Mouse (Mus musculus) liver, adult 2 months (tissue): ENCODE measurements at regions not wholly inside any gene's neighbourhood (a gene's known extent, or its start where the extent isn't known, plus 50 kb on each side); places are given as distances from the start of the nearest gene placed in this dataset.
A peak's percentile ranks its signal among the peaks of the same experiment; 100 is the strongest.

Experiments used
- DNase-seq: peaks from one replicate; pipeline ENCODE4 v3.0.0-alpha.2; 2011; ENCODE audit warnings: low read depth, low spot score; ENCODE audit errors: extremely low read depth
- H3K27ac ChIP-seq: fragments of 200-500 bp; replicated peaks from 2 replicates; pipeline ENCODE4 v1.5.1; 2012; ENCODE audit warnings: low read depth, mild to moderate bottlenecking, control low read depth, inconsistent platforms, low read length; ENCODE audit not compliant: insufficient read depth
- H3K27me3 ChIP-seq: fragments of 200-500 bp; 2 replicates; pipeline ENCODE4 v1.6.1; 2012; ENCODE audit warnings: mild to moderate bottlenecking, moderate library complexity, low read length, inconsistent platforms; ENCODE audit not compliant: control insufficient read depth, insufficient read depth
- H3K36me3 ChIP-seq: fragments of 200-500 bp; 2 replicates; pipeline ENCODE4 v1.6.1; 2012; ENCODE audit warnings: low read length, inconsistent platforms; ENCODE audit not compliant: control insufficient read depth, insufficient read depth
- H3K4me1 ChIP-seq: fragments of 200-500 bp; 2 replicates; pipeline ENCODE4 v1.6.1; 2011; ENCODE audit warnings: low read length; ENCODE audit not compliant: control insufficient read depth, insufficient read depth
- H3K4me3 ChIP-seq: fragments of 200-500 bp; 2 replicates; pipeline ENCODE4 v1.5.1; 2011; ENCODE audit warnings: low read depth, mild to moderate bottlenecking, control low read depth, low read length, moderate library complexity; ENCODE audit not compliant: insufficient read depth
- H3K79me2 ChIP-seq: fragments of 200-500 bp; 2 replicates; pipeline ENCODE4 v1.6.1; 2012; ENCODE audit warnings: inconsistent platforms, mild to moderate bottlenecking, low read length, moderate library complexity; ENCODE audit not compliant: control insufficient read depth, insufficient read depth
- H3K9ac ChIP-seq: fragments of 200-500 bp; 2 replicates; pipeline ENCODE4 v1.6.1; 2012; ENCODE audit warnings: low read depth, mild to moderate bottlenecking, control low read depth, inconsistent platforms, low read length
- CTCF ChIP-seq: fragments of 200-500 bp; IDR thresholded peaks from 2 replicates; pipeline ENCODE4 v1.5.1; 2011; ENCODE audit warnings: low read depth, low read length, control low read depth
- POLR2A ChIP-seq: fragments of 200-500 bp; IDR thresholded peaks from 2 replicates; pipeline ENCODE4 v1.6.1; 2011; ENCODE audit warnings: low read length, control low read depth; ENCODE audit not compliant: insufficient read depth; ENCODE audit errors: extremely low read depth
- WGBS: fragments of 180-500 bp; shearing (Covaris S2); methylation state at CpG from one replicate; pipeline ENCODE4 v1.1.7; 2018; 5-methylcytosine and 5-hydroxymethylcytosine counted together

GRCm38 (mm10) chrX:57676764-57677163 is 173.2 kb upstream of the Gpr101 start:
- no peak for TF ChIP-seq POLR2A
- no peak for TF ChIP-seq CTCF
- Histone ChIP-seq H3K27me3 (no peaks in the 10 kb centered on the region), H3K36me3 (no peaks in the 10 kb centered on the region), H3K4me1 (no peaks in the 10 kb centered on the region), H3K4me3 (no peak overlapping the region), H3K79me2 (no peaks in the 10 kb centered on the region), H3K27ac (no peak overlapping the region), H3K9ac (no peak overlapping the region)
- DNase-seq: no peak
- 67% methylated on average over 6 of the region's 6 CpGs for WGBS

- Histone ChIP-seq H3K36me3 (no peaks in the 10 kb centered on the region), H3K79me2 (no peaks in the 10 kb centered on the region), H3K4me3 (no peak overlapping the region), H3K9ac (no peak overlapping the region), H3K27me3 (no peaks in the 10 kb centered on the region), H3K4me1 (no peaks in the 10 kb centered on the region), H3K27ac (no peak overlapping the region)
- peak; percentile 7 for DNase-seq
- TF ChIP-seq CTCF: peak; percentile 69
- TF ChIP-seq POLR2A: no peak
- 14% methylated on average over 6 of the region's 6 CpGs for WGBS
Measured at GRCm38 (mm10) chrX:57674955-57675354, 171.4 kb upstream of the Gpr101 start.

GRCm38 (mm10) chrX:57659571-57659970 is 156.0 kb upstream of the Gpr101 start:
- H3K79me2 ChIP-seq: no peaks in the 10 kb centered on the region
- no peak overlapping the region for H3K27ac ChIP-seq
- no peaks in the 10 kb centered on the region for H3K27me3 ChIP-seq
- no peaks in the 10 kb centered on the region for H3K4me1 ChIP-seq
- no peak overlapping the region for H3K9ac ChIP-seq
- DNase-seq: no peak
- no peaks in the 10 kb centered on the region for H3K36me3 ChIP-seq
- no peak for TF ChIP-seq CTCF
- no peak for TF ChIP-seq POLR2A
- WGBS: 68% methylated on average over 3 of the region's 3 CpGs
- H3K4me3 ChIP-seq: no peak overlapping the region

- no peak for TF ChIP-seq CTCF
- TF ChIP-seq POLR2A: no peak
- H3K9ac ChIP-seq: no peak overlapping the region
- no peaks in the 10 kb centered on the region for H3K27me3 ChIP-seq
- peak; percentile 3 for DNase-seq
- no peaks in the 10 kb centered on the region for H3K4me1 ChIP-seq
- H3K4me3 ChIP-seq: no peak overlapping the region
- no peaks in the 10 kb centered on the region for H3K79me2 ChIP-seq
- WGBS: 65% methylated on average over 2 of the region's 2 CpGs
- no peaks in the 10 kb centered on the region for H3K36me3 ChIP-seq
- no peak overlapping the region for H3K27ac ChIP-seq
Measured at GRCm38 (mm10) chrX:57656035-57656434, 152.5 kb upstream of the Gpr101 start.

GRCm38 (mm10) chrX:57655483-57655882 is 151.9 kb upstream of the Gpr101 start:
- no peaks in the 10 kb centered on the region for H3K79me2 ChIP-seq
- no peak for TF ChIP-seq POLR2A
- WGBS: 43% methylated on average over 3 of the region's 3 CpGs

More at GRCm38 (mm10) chrX:57655483-57655882, 151.9 kb upstream of the Gpr101 start:
- Histone ChIP-seq H3K4me1 (no peaks in the 10 kb centered on the region), H3K4me3 (no peak overlapping the region), H3K36me3 (no peaks in the 10 kb centered on the region), H3K27me3 (no peaks in the 10 kb centered on the region), H3K9ac (no peak overlapping the region), H3K27ac (no peak overlapping the region)
- DNase-seq: no peak
